In genomic region chr11:23303126-23303525, GRCm38 (mm10) we compare ENCODE assay signal across 17 mouse cellular contexts.
"Had no signal": no experiment of that assay in that cellular context is flagged by ENCODE, and none has a peak within 500 bp of the region (broad histone marks: within the 10 kb centered on the region; RNA-seq: fewer than 3 reads in every experiment).

No protein-coding gene starts in this region.

- H3K9me3 ChIP-seq: lung, embryonic 15.5 days; megakaryocyte, embryonic 14.5 days; midbrain, embryonic 12.5 days; midbrain, embryonic 15.5 days; neural tube, embryonic 12.5 days; stomach, embryonic 15.5 days had no signal

- H3K4me1 ChIP-seq: lung, embryonic 15.5 days; stomach, embryonic 15.5 days had no signal

- H3K4me3 ChIP-seq: lung, embryonic 15.5 days; megakaryocyte, embryonic 14.5 days; midbrain, embryonic 12.5 days; midbrain, embryonic 15.5 days; neural tube, embryonic 12.5 days; stomach, embryonic 15.5 days had no signal

- H3K27ac ChIP-seq: lung, embryonic 15.5 days; macrophage; midbrain, embryonic 12.5 days; midbrain, embryonic 15.5 days; neural tube, embryonic 12.5 days; stomach, embryonic 15.5 days; stomach, postnatal 0 days had no signal

- H3K27me3 ChIP-seq: lung, embryonic 15.5 days; megakaryocyte, embryonic 14.5 days; midbrain, embryonic 12.5 days; midbrain, embryonic 15.5 days; neural tube, embryonic 12.5 days; stomach, embryonic 15.5 days had no signal

- H3K4me2 ChIP-seq: lung, embryonic 15.5 days; midbrain, embryonic 12.5 days; midbrain, embryonic 15.5 days; neural tube, embryonic 12.5 days; stomach, embryonic 15.5 days had no signal

- H3K9ac ChIP-seq: liver, postnatal 0 days; lung, embryonic 15.5 days; midbrain, embryonic 12.5 days; midbrain, embryonic 15.5 days; neural tube, embryonic 12.5 days; stomach, embryonic 15.5 days had no signal

- DNase-seq: liver, postnatal 0 days; lung, adult 2 months; lung, postnatal 14 days; lung, postnatal 36 days; right cerebral cortex, postnatal 14 days; thymus, adult 2 months; thymus, postnatal 25 days; thymus, postnatal 4 days had no signal

- ATAC-seq: liver, postnatal 0 days; lung, postnatal 0 days; midbrain, embryonic 15.5 days had no signal

- H3K36me3 ChIP-seq: neural tube, embryonic 12.5 days; stomach, embryonic 15.5 days had no signal
